Mouse (Mus musculus): ENCODE data around the gene Hps5. TPM values are rescaled to one million over a fixed set of nuclear protein-coding genes. Genes with fewer than 3 reads are reported as not detected.
A peak's percentile ranks its signal among the peaks of the same experiment; 100 is the strongest.

Hps5 gene
- polyA plus RNA-seq, 1 experiment from 2014 or later: 16.3 TPM

DNA sequence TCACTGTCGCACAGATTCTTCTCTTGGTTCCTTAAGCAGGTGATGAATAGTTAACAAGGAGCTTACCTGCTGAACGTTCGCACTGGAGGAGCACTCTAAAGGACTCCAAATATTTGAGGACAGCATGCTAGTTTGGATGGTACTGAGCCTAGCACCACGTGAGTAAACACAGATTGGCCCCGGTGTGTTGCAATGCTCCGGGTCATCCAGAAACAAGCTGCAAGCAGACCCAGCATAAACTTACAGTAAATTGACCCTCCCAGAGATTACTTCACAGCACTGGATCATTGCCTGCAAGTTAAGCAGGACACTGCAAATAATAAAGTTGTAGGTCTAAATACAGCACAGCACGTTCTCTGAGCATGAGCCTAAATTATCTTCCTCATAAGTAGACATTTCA is 76.3 kb downstream of the Hps5 start:
- no peak overlapping the region for H3K4me3 ChIP-seq
- H3K4me1 ChIP-seq: no peaks in the 10 kb centered on the region
- H3K9me3 ChIP-seq (replicated peaks): no peaks in the 10 kb centered on the region
- H3K27me3 ChIP-seq (ENCODE audit: low read depth, poor library complexity, severe bottlenecking): 0 out of 2 replicates have a peak, but pooled peaks cover 7% of the 10 kb centered on the region
- no peaks in the 10 kb centered on the region for H3K36me3 ChIP-seq
- no peak for DNase-seq (ENCODE audit: low spot score)
- WGBS: 88% methylated on average over 7 of the region's 7 CpGs
- H3K27ac ChIP-seq (replicated peaks): no peak overlapping the region

DNA sequence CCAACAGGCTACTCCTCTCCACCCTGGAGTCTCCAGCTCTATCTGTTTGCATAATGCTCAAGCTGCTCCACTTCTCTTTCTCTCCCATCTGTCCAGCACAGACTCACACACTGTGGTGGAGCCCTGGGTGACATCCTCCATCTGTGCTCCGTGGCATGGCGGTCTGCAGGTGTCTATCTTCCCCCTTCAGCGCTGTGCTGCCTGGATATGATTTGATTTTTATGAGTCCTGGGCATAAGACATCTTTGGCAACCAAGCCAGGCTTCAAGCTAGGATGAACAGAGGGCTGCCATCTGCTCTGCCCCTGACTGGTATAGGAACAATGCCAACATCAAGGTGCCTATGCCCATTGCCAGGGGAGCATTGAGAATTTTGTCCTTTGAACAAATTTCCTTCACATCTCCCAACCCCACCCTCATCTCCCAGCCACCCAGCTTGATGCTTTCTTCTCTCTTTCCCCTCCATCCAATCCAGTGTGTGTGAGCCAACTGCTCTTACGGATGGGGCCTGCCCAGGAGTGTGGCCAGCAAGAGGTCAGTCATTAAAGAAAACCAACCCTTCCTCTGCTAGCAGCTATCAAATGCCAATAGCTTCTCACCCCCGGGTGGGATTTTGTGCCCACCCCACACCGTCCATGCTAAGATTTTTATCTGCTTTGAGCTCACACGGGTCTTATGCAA is 77.1 kb downstream of the Hps5 start:
- no peaks in the 10 kb centered on the region for H3K9me3 ChIP-seq (replicated peaks)
- no peak overlapping the region for H3K27ac ChIP-seq (replicated peaks)
- WGBS: 86% methylated on average over 7 of the region's 7 CpGs
- no peaks in the 10 kb centered on the region for H3K36me3 ChIP-seq
- 0 out of 2 replicates have a peak, but pooled peaks cover 7% of the 10 kb centered on the region for H3K27me3 ChIP-seq (ENCODE audit: low read depth, poor library complexity, severe bottlenecking)
- no peak overlapping the region for H3K4me3 ChIP-seq
- H3K4me1 ChIP-seq: no peaks in the 10 kb centered on the region
- no peak for DNase-seq (ENCODE audit: low spot score)

DNA sequence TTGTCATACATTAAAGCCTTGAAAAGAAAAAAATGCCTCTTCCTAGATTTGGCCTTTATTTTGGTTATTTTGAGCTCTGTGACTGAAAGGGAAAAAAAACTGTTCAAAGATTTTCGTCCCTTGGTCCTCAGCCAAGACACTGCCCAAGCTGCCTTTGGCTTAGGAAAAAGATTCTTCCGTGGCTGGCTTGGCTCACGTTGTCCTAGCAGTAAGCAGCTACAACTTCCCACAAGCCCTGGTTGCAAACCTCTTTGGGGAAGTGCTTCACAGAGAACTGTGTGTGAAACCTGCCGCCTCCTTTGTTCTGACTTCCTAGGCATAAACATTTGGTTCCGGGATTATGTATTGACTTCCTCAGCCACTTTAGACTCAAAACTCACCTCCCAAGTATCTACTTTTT is 79.0 kb downstream of the Hps5 start:
- H3K9me3 ChIP-seq (replicated peaks): no peaks in the 10 kb centered on the region
- no peak for DNase-seq (ENCODE audit: low spot score)
- WGBS: 74% methylated on average over 5 of the region's 5 CpGs

DNA sequence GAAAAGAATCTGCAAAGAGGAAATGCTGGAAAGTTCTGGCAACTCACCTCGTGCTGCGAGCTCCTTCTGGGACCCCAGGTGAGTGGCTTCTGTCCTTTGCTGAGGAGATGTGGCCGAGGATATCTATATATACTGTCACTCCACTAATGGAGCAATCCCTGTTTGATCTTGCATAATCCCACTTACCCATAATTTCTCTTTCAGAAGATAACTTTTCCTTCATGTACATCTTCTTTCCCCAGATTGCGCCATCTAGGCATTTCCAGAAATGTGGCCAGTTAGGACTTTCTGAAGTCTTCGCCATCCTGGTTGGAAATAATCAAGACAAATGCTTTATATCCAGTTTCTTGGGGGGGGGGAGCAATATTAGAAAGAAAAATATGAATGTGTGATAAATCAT is 80.3 kb downstream of the Hps5 start, which contains the start of gene Saa3:
Saa3 (minus strand) TSS at position 101 of the 400 bp plus-strand sequence.
- Histone ChIP-seq H3K36me3 (no peaks in the 10 kb centered on the region), H3K4me3 (no peak within 1 kb of the TSS), H3K27ac (replicated peaks) (no peak within 1 kb of the TSS), H3K9me3 (replicated peaks) (no peaks in the 10 kb centered on the region), H3K4me1 (no peaks in the 10 kb centered on the region), H3K27me3 (ENCODE audit: low read depth, poor library complexity, severe bottlenecking) (0 out of 2 replicates have a peak, but pooled peaks cover 7% of the 10 kb centered on the region)
- no peak for DNase-seq (ENCODE audit: low spot score)
- WGBS: 90% methylated on average over 5 of the region's 5 CpGs

More for the DNA sequence above, 79.0 kb downstream of the Hps5 start:
- H3K4me1 ChIP-seq: no peaks in the 10 kb centered on the region
- no peak overlapping the region for H3K27ac ChIP-seq (replicated peaks)
- 0 out of 2 replicates have a peak, but pooled peaks cover 7% of the 10 kb centered on the region for H3K27me3 ChIP-seq (ENCODE audit: low read depth, poor library complexity, severe bottlenecking)
- no peaks in the 10 kb centered on the region for H3K36me3 ChIP-seq
- H3K4me3 ChIP-seq: no peak overlapping the region

DNA sequence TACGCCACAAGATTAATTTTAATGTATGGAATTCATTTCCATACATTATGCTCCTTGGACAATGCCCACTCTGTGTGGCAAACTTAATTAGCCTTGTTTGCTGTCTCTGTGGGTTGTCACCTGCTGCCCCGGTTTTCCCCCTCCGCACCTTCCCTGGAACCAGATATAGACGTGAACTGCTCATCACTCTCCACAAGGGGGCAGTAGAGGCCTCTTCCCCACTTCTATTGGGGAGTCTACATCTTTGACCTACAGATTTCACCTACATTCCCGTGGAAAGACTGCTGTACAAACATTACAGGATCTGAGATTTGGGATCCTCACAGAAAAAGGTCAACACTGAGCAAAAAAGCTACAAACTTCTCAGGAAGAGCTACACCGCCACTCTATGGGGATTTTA is 81.3 kb downstream of the Hps5 start:
- Histone ChIP-seq H3K4me3 (no peak overlapping the region), H3K27me3 (ENCODE audit: low read depth, poor library complexity, severe bottlenecking) (no peaks in the 10 kb centered on the region), H3K9me3 (replicated peaks) (no peaks in the 10 kb centered on the region), H3K4me1 (peaks cover 3% of the 10 kb centered on the region), H3K27ac (replicated peaks) (no peak overlapping the region), H3K36me3 (no peaks in the 10 kb centered on the region)
- 36% methylated on average over 6 of the region's 6 CpGs for WGBS
- peak; percentile 46 for DNase-seq (ENCODE audit: low spot score)

DNA sequence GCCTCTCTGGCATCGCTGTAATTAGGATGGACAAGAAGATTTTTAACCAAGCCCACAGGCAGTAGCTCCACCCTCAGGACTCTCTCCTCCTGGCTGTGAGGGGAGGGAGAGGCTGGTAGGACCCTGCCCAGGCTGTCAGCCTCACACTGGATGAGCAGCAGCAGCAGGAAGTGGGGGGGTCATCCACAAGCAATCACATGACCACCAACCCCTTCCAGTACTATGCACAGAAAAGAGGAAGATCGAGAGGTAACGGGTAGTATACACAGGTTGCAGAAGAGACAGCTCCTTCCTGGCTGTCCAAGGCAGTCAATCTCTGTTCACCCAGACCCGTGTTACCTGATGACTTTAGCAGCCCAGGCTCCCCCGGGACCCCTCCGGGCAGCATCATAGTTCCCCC is 83.6 kb downstream of the Hps5 start:
- H3K27ac ChIP-seq (replicated peaks): no peak overlapping the region
- no peak for DNase-seq (ENCODE audit: low spot score)
- no peak overlapping the region for H3K4me3 ChIP-seq
- H3K9me3 ChIP-seq (replicated peaks): no peaks in the 10 kb centered on the region
- H3K36me3 ChIP-seq: peaks cover 17% of the 10 kb centered on the region
- WGBS: 81% methylated on average over 6 of the region's 6 CpGs
- no peaks in the 10 kb centered on the region for H3K27me3 ChIP-seq (ENCODE audit: low read depth, poor library complexity, severe bottlenecking)
- peaks cover 9% of the 10 kb centered on the region for H3K4me1 ChIP-seq

Other genes starting within 250 kb of the Hps5 start
- 17.6 and 19.6 TPM in 2 replicates for gene Sergef, start 156.3 kb downstream of the Hps5 start, polyA plus RNA-seq (2016; fragmentation: Nextera tagmentation; extraction: Ambion mirVana)
- gene Tph1, start 123.5 kb downstream of the Hps5 start, polyA plus RNA-seq (2016; fragmentation: Nextera tagmentation; extraction: Ambion mirVana): 0.51 and 0.79 TPM in 2 replicates
- 41.7 and 46.6 TPM in 2 replicates for gene Saal1, start 85.4 kb downstream of the Hps5 start, polyA plus RNA-seq (2016; fragmentation: Nextera tagmentation; extraction: Ambion mirVana)
- not detected in 2 replicates for gene Saa3, start 80.4 kb downstream of the Hps5 start, polyA plus RNA-seq (2016; fragmentation: Nextera tagmentation; extraction: Ambion mirVana)
- not detected in 2 replicates for gene Saa4, start 63.5 kb downstream of the Hps5 start, polyA plus RNA-seq (2016; fragmentation: Nextera tagmentation; extraction: Ambion mirVana)
- gene Saa1, start 53.1 kb downstream of the Hps5 start, polyA plus RNA-seq (2016; fragmentation: Nextera tagmentation; extraction: Ambion mirVana): 0.21 TPM in 1 of 2 replicates, not detected in the other
- gene Saa2, start 44.3 kb downstream of the Hps5 start, polyA plus RNA-seq (2016; fragmentation: Nextera tagmentation; extraction: Ambion mirVana): 0.19 TPM in 1 of 2 replicates, not detected in the other
- 50.0 and 53.5 TPM in 2 replicates for gene Gtf2h1, start within 50 bp of the Hps5 start, polyA plus RNA-seq (2016; fragmentation: Nextera tagmentation; extraction: Ambion mirVana)
- 2,560 and 3,667 TPM in 2 replicates for gene Ldha, start 45.4 kb upstream of the Hps5 start, polyA plus RNA-seq (2016; fragmentation: Nextera tagmentation; extraction: Ambion mirVana)
- 0.12 TPM in 1 of 2 replicates, not detected in the other for gene Ldhc, start 65.1 kb upstream of the Hps5 start, polyA plus RNA-seq (2016; fragmentation: Nextera tagmentation; extraction: Ambion mirVana)
- gene Tsg101, start 123.9 kb upstream of the Hps5 start, polyA plus RNA-seq (2016; fragmentation: Nextera tagmentation; extraction: Ambion mirVana): 265 and 310 TPM in 2 replicates
- gene Uevld, start 162.5 kb upstream of the Hps5 start, polyA plus RNA-seq (2016; fragmentation: Nextera tagmentation; extraction: Ambion mirVana): 13.5 and 14.3 TPM in 2 replicates
- gene Gm9999, start 187.5 kb upstream of the Hps5 start, polyA plus RNA-seq (2016; fragmentation: Nextera tagmentation; extraction: Ambion mirVana): not detected in 2 replicates
- gene Spty2d1, start 212.3 kb upstream of the Hps5 start, polyA plus RNA-seq (2016; fragmentation: Nextera tagmentation; extraction: Ambion mirVana): 11.1 and 12.8 TPM in 2 replicates